Mouse (Mus musculus) hindbrain, embryonic 11.5 days (tissue): Measurements from ENCODE around the gene Masp1. TPM values are rescaled to one million over a fixed set of nuclear protein-coding genes. Genes with fewer than 3 reads are reported as not detected.

Experiments
- ATAC-seq: fragments of 200-750 bp; cut with Nextera tagmentation; 2 replicates; pipeline ENCODE4 v1.8.0; 2017; ENCODE audit warnings: mild to moderate bottlenecking, moderate TSS enrichment, moderate library complexity; ENCODE audit not compliant: low FRiP score
- DNase-seq: peaks from one replicate; pipeline ENCODE4 v3.0.0-alpha.2; 2015; ENCODE audit warnings: low spot score
- H3K27ac ChIP-seq: fragments of 300-500 bp; sonication (generic); 2 replicates; pipeline ENCODE4 v1.5.1; 2014; ENCODE audit warnings: mild to moderate bottlenecking, low read depth, low read length
- H3K27me3 ChIP-seq: fragments of 300-500 bp; sonication (generic); 2 replicates; pipeline ENCODE4 v1.6.1; 2014; ENCODE audit warnings: mild to moderate bottlenecking, low read length, moderate library complexity, mixed read lengths; ENCODE audit not compliant: control insufficient read depth, insufficient read depth
- H3K36me3 ChIP-seq: fragments of 300-500 bp; sonication (generic); 2 replicates; pipeline ENCODE4 v1.6.1; 2014; ENCODE audit warnings: mild to moderate bottlenecking, low read length, moderate library complexity, mixed read lengths; ENCODE audit not compliant: control insufficient read depth, insufficient read depth
- H3K4me1 ChIP-seq: fragments of 300-500 bp; sonication (generic); replicated peaks from 2 replicates; pipeline ENCODE4 v1.6.1; 2014; ENCODE audit warnings: low read length, mixed read lengths; ENCODE audit not compliant: control insufficient read depth, insufficient read depth
- H3K4me2 ChIP-seq: fragments of 300-500 bp; sonication (generic); replicated peaks from 2 replicates; pipeline ENCODE4 v1.6.1; 2014; ENCODE audit warnings: mild to moderate bottlenecking, low read depth, low read length
- H3K4me3 ChIP-seq: fragments of 300-500 bp; sonication (generic); 2 replicates; pipeline ENCODE4 v1.5.1; 2014; ENCODE audit warnings: low read depth, low read length
- H3K9ac ChIP-seq: fragments of 300-500 bp; sonication (generic); 2 replicates; pipeline ENCODE4 v1.6.1; 2014; ENCODE audit warnings: low read depth, low read length
- H3K9me3 ChIP-seq: fragments of 300-500 bp; sonication (generic); 2 replicates; pipeline ENCODE4 v1.6.1; 2016; ENCODE audit warnings: low read length; ENCODE audit not compliant: control insufficient read depth
- WGBS: fragments of 180-500 bp; shearing (Covaris S2); extraction: QIAGEN DNeasy Blood & Tissue Kit; methylation state at CpG from one replicate; pipeline ENCODE4 v1.1.7; 2014; 5-methylcytosine and 5-hydroxymethylcytosine counted together
- polyA plus RNA-seq: library from polyadenylated mRNA; unstranded; fragments of >200 nt; fragmentation: Nextera tagmentation; extraction: Ambion mirVana; gene quantifications from 2 replicates; pipeline ENCODE4 v1.2.1, GENCODE M21; 2014

Masp1 gene
- polyA plus RNA-seq, 1 experiment from 2014 or later: 24.4 TPM

DNA sequence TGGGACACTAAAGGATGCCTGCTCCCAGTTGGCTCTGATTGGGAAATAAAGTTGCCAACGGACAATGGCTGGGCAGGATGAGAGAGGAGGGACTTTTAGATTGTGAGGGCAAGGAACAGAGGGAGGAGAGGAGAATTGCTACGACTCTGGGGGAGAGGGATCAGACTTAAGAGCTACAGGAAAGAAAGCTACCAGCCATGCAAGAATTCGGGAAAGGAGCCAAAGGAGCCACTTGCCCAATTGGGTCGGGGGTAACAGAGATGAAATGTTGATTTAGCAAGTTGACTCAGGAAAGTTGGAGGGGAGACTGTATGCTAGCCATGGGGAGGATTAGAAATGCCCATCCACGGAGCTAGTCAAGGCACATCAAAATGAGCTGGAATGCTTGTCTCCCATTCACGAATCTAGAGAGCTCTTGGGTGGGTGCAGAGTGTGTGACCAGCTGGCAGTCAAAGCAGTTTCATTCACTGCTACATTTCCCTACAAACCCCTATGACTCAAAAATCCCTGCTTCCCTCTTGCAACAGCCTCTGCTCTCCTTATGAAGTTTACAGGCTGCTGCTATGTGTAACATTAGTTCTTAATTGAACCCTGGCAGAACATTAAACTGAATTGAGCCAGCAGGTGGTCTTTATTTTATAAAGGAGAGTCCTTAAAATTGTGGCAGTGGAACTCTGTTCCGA is 61.6 kb downstream of the Masp1 start:
- Histone ChIP-seq H3K4me1 (no peaks in the 10 kb centered on the region), H3K36me3 (no peaks in the 10 kb centered on the region), H3K9me3 (no peaks in the 10 kb centered on the region), H3K9ac (no peak overlapping the region), H3K27ac (no peak overlapping the region), H3K4me3 (no peak overlapping the region), H3K27me3 (no peaks in the 10 kb centered on the region), H3K4me2 (no peak overlapping the region)
- DNase-seq (no peak), ATAC-seq (no peak)
- 60% methylated on average over 7 of the region's 7 CpGs for WGBS

DNA sequence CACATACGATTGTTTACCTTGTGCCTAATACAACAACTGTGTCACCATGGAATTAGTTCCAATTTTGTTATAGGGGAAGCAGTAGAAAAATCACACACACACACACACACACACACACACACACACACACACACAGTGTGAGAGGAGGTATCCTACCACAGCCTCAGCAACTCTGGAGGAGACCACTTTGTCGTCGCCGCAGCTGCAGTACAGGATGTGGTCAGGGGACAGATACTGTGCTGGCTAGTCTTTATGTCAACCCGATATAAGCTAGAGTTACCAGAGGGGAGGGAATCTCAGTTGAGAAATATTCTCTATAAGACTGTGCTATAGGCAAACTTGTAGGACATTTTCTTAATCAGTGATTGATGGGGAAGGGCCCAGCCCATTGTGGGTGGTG is 63.3 kb downstream of the Masp1 start:
- no peak overlapping the region for H3K9ac ChIP-seq
- DNase-seq (no peak), ATAC-seq (no peak)
- no peaks in the 10 kb centered on the region for H3K36me3 ChIP-seq
- H3K27me3 ChIP-seq: no peaks in the 10 kb centered on the region
- no peak overlapping the region for H3K4me3 ChIP-seq
- WGBS: 91% methylated on average over 5 of the region's 5 CpGs
- no peak overlapping the region for H3K27ac ChIP-seq
- H3K4me1 ChIP-seq: no peaks in the 10 kb centered on the region
- H3K4me2 ChIP-seq: no peak overlapping the region
- no peaks in the 10 kb centered on the region for H3K9me3 ChIP-seq

DNA sequence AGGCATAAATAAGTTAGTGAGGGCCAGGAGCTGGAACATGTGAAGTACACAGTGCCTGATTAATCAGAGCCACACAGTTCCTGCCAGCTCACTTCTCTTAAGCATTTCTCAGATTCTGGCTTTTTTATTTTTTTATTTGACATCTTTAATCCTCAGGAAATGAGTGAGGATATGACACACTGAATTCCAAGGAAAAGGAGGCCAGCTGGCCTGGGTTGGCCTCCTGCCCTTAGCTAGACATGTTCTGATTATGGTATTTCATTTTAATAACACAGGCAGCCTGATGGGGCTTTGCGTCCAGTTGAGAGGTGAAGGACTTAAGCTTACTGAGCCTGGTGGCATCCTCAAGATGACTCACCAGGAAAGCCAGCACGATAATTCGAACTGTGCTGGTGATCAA is 64.1 kb downstream of the Masp1 start:
- ATAC-seq: no peak
- H3K4me1 ChIP-seq: no peaks in the 10 kb centered on the region
- H3K9me3 ChIP-seq: no peaks in the 10 kb centered on the region
- no peaks in the 10 kb centered on the region for H3K36me3 ChIP-seq
- H3K9ac ChIP-seq: no peak overlapping the region
- H3K27ac ChIP-seq: no peak overlapping the region
- H3K4me3 ChIP-seq: no peak overlapping the region
- no peak overlapping the region for H3K4me2 ChIP-seq
- 80% methylated on average over 3 of the region's 3 CpGs for WGBS
- H3K27me3 ChIP-seq: no peaks in the 10 kb centered on the region
- no peak for DNase-seq

DNA sequence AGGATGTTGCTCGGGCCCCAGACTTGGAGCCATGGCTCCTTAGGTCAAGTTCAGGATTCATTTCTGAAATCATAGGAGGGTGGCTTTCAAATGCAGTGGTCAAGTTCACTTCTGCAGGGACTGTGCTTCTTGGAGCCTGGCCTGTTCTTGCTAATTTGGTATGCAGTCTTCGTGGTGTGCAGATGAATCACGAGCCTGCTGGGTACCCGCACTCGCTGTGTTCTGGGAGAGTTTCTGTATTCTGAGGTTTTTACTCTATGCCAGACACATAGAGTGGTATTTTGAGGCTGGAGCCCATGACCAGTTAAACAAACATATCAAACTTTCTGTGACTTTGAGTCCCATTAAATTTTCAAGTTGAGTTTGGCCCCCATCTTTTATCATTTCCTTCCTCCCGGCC is 66.2 kb downstream of the Masp1 start:
- WGBS: 81% methylated on average over 6 of the region's 6 CpGs
- Histone ChIP-seq H3K9me3 (no peaks in the 10 kb centered on the region), H3K4me1 (no peaks in the 10 kb centered on the region), H3K4me2 (no peak overlapping the region), H3K9ac (no peak overlapping the region), H3K4me3 (no peak overlapping the region), H3K27me3 (no peaks in the 10 kb centered on the region), H3K36me3 (no peaks in the 10 kb centered on the region), H3K27ac (no peak overlapping the region)
- DNase-seq: no peak
- no peak for ATAC-seq

DNA sequence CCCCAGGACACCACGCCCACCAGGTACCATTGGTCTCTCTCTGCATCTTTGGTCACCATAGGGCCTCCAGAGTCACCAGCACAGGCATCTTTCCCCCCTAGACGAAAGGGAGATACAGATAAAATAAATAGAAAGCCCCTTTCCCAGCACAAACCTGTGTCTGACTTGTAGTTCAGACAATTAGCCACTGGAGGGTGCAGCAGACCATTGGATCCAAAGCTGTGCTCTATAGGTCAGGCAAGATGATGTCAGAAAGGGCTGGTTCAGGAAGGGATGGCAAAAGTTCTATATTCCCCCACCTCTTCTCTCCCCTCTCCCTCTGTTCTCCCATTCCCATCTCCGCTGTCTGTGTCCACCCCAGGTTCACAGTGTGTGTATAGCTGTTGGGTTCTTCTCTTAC is 68.1 kb downstream of the Masp1 start:
- Histone ChIP-seq H3K4me1 (no peaks in the 10 kb centered on the region), H3K27me3 (no peaks in the 10 kb centered on the region), H3K9ac (no peak overlapping the region), H3K27ac (no peak overlapping the region), H3K9me3 (no peaks in the 10 kb centered on the region), H3K4me3 (no peak overlapping the region), H3K4me2 (no peak overlapping the region), H3K36me3 (no peaks in the 10 kb centered on the region)
- DNase-seq (peak; percentile 82), ATAC-seq (peak; percentile 78)
- WGBS: 18% methylated on average over 3 of the region's 3 CpGs

DNA sequence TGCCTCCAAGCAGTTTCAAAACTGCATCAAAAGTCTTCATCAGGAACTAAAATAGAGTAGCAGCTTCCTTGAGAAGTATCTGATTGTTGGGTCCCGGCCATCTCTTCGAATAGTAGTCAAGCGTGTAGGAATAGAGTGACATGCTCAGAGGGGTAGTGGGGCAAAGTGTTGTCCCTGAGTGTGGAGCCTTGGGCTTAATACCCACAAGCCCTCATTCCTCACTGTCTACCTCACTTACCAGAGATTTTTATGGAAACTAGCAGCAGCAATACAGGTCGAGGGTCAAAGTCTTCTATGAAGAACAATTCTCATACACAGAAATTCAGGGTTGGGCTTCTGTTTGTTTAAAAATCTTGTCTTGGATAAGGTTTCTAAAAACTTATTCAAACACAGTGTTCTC is 69.8 kb downstream of the Masp1 start:
- Histone ChIP-seq H3K4me1 (no peaks in the 10 kb centered on the region), H3K9me3 (no peaks in the 10 kb centered on the region), H3K27ac (no peak overlapping the region), H3K4me2 (no peak overlapping the region), H3K36me3 (no peaks in the 10 kb centered on the region), H3K4me3 (no peak overlapping the region), H3K9ac (no peak overlapping the region), H3K27me3 (no peaks in the 10 kb centered on the region)
- ATAC-seq: no peak
- no peak for DNase-seq
- WGBS: 90% methylated on average over 4 of the region's 4 CpGs

DNA sequence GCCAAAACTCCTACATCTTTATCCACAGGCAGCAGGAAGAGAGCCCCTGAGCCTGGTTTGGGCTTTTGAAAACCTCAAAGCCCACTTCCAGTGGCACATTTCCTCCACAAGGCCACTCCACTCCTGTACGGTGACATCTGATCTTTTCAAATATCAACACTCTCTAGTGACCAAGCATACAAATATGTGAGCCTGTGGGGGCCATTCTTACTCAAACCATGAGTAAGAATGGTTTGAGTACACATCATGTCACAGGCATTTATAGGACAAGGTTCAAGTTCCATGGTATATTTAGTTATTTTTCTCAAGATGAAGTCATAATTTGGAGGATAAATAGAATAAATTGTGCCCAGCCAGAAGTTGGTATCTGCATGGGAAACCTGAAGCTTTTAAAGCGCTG is 70.7 kb downstream of the Masp1 start:
- Histone ChIP-seq H3K4me1 (no peaks in the 10 kb centered on the region), H3K36me3 (no peaks in the 10 kb centered on the region)
- WGBS: 98% methylated on average over 2 of the region's 2 CpGs

DNA sequence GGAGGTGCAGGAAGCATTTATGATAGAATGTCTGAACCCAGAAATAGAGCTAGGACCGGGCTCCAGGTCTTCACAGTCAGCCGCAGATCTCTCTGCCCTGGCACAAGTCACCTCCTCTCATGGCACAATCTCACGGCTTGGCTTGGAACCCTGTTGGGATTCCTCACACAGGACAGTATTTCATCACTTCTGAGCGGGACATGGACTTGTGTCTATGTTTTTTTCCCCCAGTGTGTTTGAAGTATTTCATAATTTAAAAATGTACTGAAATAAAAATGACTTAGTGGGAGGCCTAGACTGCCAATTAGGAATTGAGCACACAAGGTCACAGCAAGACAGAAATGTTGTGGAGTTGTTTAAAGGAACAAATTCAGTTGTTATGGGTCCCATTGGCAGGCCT is 76.4 kb downstream of the Masp1 start:
- Histone ChIP-seq H3K27me3 (no peaks in the 10 kb centered on the region), H3K4me2 (no peak overlapping the region), H3K4me3 (no peak overlapping the region), H3K9me3 (no peaks in the 10 kb centered on the region), H3K4me1 (no peaks in the 10 kb centered on the region), H3K36me3 (no peaks in the 10 kb centered on the region), H3K9ac (no peak overlapping the region), H3K27ac (no peak overlapping the region)
- no peak for ATAC-seq
- no peak for DNase-seq
- WGBS: 90% methylated on average over 4 of the region's 4 CpGs

More for the DNA sequence above, 70.7 kb downstream of the Masp1 start:
- Histone ChIP-seq H3K9me3 (no peaks in the 10 kb centered on the region), H3K4me3 (no peak overlapping the region), H3K4me2 (no peak overlapping the region), H3K27ac (no peak overlapping the region), H3K9ac (no peak overlapping the region), H3K27me3 (no peaks in the 10 kb centered on the region)
- no peak for ATAC-seq
- DNase-seq: no peak

DNA sequence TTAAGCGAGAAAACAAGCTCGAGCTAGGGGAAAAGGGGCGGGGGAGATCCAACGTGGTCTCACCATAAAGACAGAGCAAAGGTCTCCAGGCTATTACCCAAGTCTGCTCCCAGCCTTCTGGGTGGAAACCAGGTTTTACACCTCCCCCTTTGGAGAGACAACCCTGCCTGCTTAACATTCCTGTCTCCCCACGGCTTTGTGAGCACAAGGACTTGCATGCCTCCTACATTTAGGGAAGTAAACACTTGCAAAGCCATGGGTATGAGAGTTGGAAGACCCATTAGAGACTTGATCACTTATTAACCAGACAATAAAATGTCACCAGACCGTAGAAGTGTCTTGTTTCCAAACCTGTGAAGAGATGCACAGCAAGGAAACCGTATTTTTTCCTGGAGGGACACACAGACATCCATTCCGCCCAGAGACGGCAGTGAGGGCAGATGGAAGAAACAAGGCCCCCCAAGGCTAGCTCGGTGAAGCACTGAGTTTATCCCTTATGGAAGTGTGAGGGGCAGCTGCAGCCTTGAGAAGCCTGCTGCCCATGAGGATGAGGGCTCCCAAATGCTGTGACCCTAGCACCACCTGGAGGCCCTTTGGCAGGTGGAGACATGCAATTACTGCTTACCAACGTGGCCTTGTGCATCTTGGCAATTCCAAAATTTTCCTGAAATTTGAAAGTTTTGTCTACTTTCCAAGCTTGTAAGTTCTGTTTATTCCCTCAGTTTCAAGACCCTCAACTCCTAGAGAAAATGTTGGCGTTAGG is 83.0 kb downstream of the Masp1 start:
- H3K9ac ChIP-seq: no peak overlapping the region
- WGBS: 68% methylated on average over 12 of the region's 12 CpGs
- no peak for ATAC-seq
- H3K9me3 ChIP-seq: no peaks in the 10 kb centered on the region
- H3K36me3 ChIP-seq: no peaks in the 10 kb centered on the region
- DNase-seq: no peak
- no peak overlapping the region for H3K4me2 ChIP-seq
- H3K4me1 ChIP-seq: no peaks in the 10 kb centered on the region
- no peak overlapping the region for H3K4me3 ChIP-seq
- H3K27me3 ChIP-seq: no peaks in the 10 kb centered on the region
- H3K27ac ChIP-seq: no peak overlapping the region
